Mouse (Mus musculus) erythroblast, adult 5-6 weeks (primary cell): ENCODE data around the gene Golim4. TPM values are rescaled to one million over a fixed set of nuclear protein-coding genes. Genes with fewer than 3 reads are reported as not detected.

Experiments
- ATAC-seq: replicated peaks from 2 replicates; pipeline ENCODE4 v1.8.0; 2016; ENCODE audit warnings: moderate number of reproducible peaks, mild to moderate bottlenecking, moderate TSS enrichment, inconsistent platforms; ENCODE audit not compliant: poor library complexity, low FRiP score, severe bottlenecking
- total RNA-seq, 2 experiments: library from RNA; stranded (forward) in 1 of 2; stranded (reverse) in 1 of 2; fragments of 150-400 nt in 1 of 2; fragments of 200-764, 138-1000 nt in 1 of 2; gene quantifications; 2 replicates each; pipeline versions ENCODE4 v1.2.3 to v1.2.4; 2015 to 2017; ENCODE audit warnings: low replicate concordance in 2 of 2

Gene Golim4
- total RNA-seq, 2 experiments from 2014 or later: 31.7 to 57.7 TPM

GRCm38 (mm10) chr3:75929926-75930548 lies 26.7 kb downstream of the Golim4 start:
- ATAC-seq: no peak

- peak; percentile 68 for ATAC-seq
These were observed 30.4 kb downstream of the Golim4 start for GRCm38 (mm10) chr3:75926327-75926726.

- no peak for ATAC-seq
These were observed 31.6 kb downstream of the Golim4 start for GRCm38 (mm10) chr3:75925123-75925522.

GRCm38 (mm10) chr3:75917770-75918503 lies 38.8 kb downstream of the Golim4 start:
- ATAC-seq: peak; percentile 98

- ATAC-seq: no peak
These were observed 44.0 kb downstream of the Golim4 start for GRCm38 (mm10) chr3:75912786-75913185.

- ATAC-seq: no peak
These were observed 46.0 kb downstream of the Golim4 start for GRCm38 (mm10) chr3:75910768-75911167.

GRCm38 (mm10) chr3:75910257-75910656 lies 46.5 kb downstream of the Golim4 start:
- ATAC-seq: peak; percentile 88

GRCm38 (mm10) chr3:75901903-75902598 lies 54.7 kb downstream of the Golim4 start:
- ATAC-seq: no peak

GRCm38 (mm10) chr3:75895075-75895474 lies 61.7 kb downstream of the Golim4 start:
- ATAC-seq: no peak

GRCm38 (mm10) chr3:75891581-75891980 lies 65.2 kb downstream of the Golim4 start:
- ATAC-seq: no peak

GRCm38 (mm10) chr3:75889323-75889722 lies 67.4 kb downstream of the Golim4 start:
- ATAC-seq: no peak

GRCm38 (mm10) chr3:75881582-75881981 lies 75.2 kb downstream of the Golim4 start:
- no peak for ATAC-seq

- peak; percentile 46 for ATAC-seq
These were observed 77.5 kb downstream of the Golim4 start for GRCm38 (mm10) chr3:75879269-75879668.

GRCm38 (mm10) chr3:75868886-75869285 lies 87.9 kb downstream of the Golim4 start:
- ATAC-seq: no peak

GRCm38 (mm10) chr3:75864203-75864602 lies 92.5 kb downstream of the Golim4 start:
- ATAC-seq: no peak

GRCm38 (mm10) chr3:75861677-75862076 lies 95.1 kb downstream of the Golim4 start:
- ATAC-seq: peak; percentile 73; the same call in 1 of the 2 replicates

GRCm38 (mm10) chr3:75860760-75861159 lies 96.0 kb downstream of the Golim4 start:
- no peak for ATAC-seq

- no peak for ATAC-seq
These were observed 121.3 kb downstream of the Golim4 start for GRCm38 (mm10) chr3:75835286-75835967.

- no peak for ATAC-seq
These were observed 121.9 kb downstream of the Golim4 start for GRCm38 (mm10) chr3:75834827-75835226.
